ENCODE assay signal across 8 mouse cellular contexts in genomic region chr2:173273885-173274284, GRCm38 (mm10). TPM values are rescaled to one million over a fixed set of nuclear protein-coding genes. Genes with fewer than 3 reads are reported as not detected.
DNase-seq lines count a peak whose midpoint lies in the region; ATAC-seq and TF ChIP-seq lines count a peak whose summit lies in the region.
"Had no signal": no experiment of that assay in that cellular context is flagged by ENCODE, and none has a peak within 500 bp of the region (broad histone marks: within the 10 kb centered on the region; RNA-seq: fewer than 3 reads in every experiment).

No protein-coding gene starts in this region.

- no peak for TF ChIP-seq POLR2A in limb, embryonic 14.5 days (IDR thresholded peaks at IDR 0.05; ENCODE audit: borderline replicate concordance, extremely low read depth, insufficient read depth, insufficient read length)

- H3K27me3 ChIP-seq in lung, embryonic 16.5 days (ENCODE audit: control insufficient read depth, insufficient read depth, low read depth, low read length): no peaks in the 10 kb centered on the region
- H3K27me3 ChIP-seq in forebrain, embryonic 13.5 days: no peaks in the 10 kb centered on the region
- H3K27me3 ChIP-seq in limb, embryonic 14.5 days (ENCODE audit: control insufficient read depth, insufficient read depth, low read length): no peaks in the 10 kb centered on the region

- H3K9ac ChIP-seq in lung, embryonic 16.5 days (ENCODE audit: low read length): peak overlapping the region; percentile 97
- H3K9ac ChIP-seq in forebrain, embryonic 13.5 days: peak overlapping the region; percentile 100
- H3K9ac ChIP-seq in limb, embryonic 14.5 days (ENCODE audit: low read depth, low read length, severe bottlenecking): no peak overlapping the region

- H3K4me2 ChIP-seq in lung, embryonic 16.5 days (ENCODE audit: low read depth, low read length): peak overlapping the region; percentile 80
- peak overlapping the region; percentile 84 for H3K4me2 ChIP-seq in forebrain, embryonic 13.5 days
- peak overlapping the region; percentile 80 for H3K4me2 ChIP-seq in limb, embryonic 14.5 days (replicated peaks; ENCODE audit: low read depth, low read length, severe bottlenecking)

- no peaks in the 10 kb centered on the region for H3K9me3 ChIP-seq in lung, embryonic 16.5 days (ENCODE audit: control insufficient read depth, low read length)
- no peaks in the 10 kb centered on the region for H3K9me3 ChIP-seq in forebrain, embryonic 13.5 days (replicated peaks)
- H3K9me3 ChIP-seq in limb, embryonic 14.5 days (ENCODE audit: control insufficient read depth, low read length): no peaks in the 10 kb centered on the region

- DNase-seq in lung, postnatal 10 days: no peak
- no peak for DNase-seq in limb, embryonic 14.5 days (ENCODE audit: low spot score)
- DNase-seq in embryo, embryonic 10.5 days (ENCODE audit: low spot score): no peak
- DNase-seq in adrenal gland, postnatal 25 days: no peak
- DNase-seq in gastrocnemius, adult 8-10 months (ENCODE audit: low spot score in 2 of 2): no peak
- DNase-seq: embryo, embryonic 11 days had no signal

- no peak overlapping the region for H3K27ac ChIP-seq in lung, embryonic 16.5 days (ENCODE audit: low read length)
- no peak overlapping the region for H3K27ac ChIP-seq in forebrain, embryonic 13.5 days
- no peak overlapping the region for H3K27ac ChIP-seq in limb, embryonic 14.5 days (replicated peaks; ENCODE audit: low read depth, low read length)

- peak overlapping the region; percentile 90 for H3K4me3 ChIP-seq in lung, embryonic 16.5 days (ENCODE audit: low read length)
- H3K4me3 ChIP-seq in forebrain, embryonic 13.5 days: peak overlapping the region; percentile 98
- peak overlapping the region; percentile 92 for H3K4me3 ChIP-seq in limb, embryonic 14.5 days (replicated peaks; ENCODE audit: low read length)

- no peaks in the 10 kb centered on the region for H3K36me3 ChIP-seq in lung, embryonic 16.5 days (ENCODE audit: control insufficient read depth, insufficient read depth, low read length)
- H3K36me3 ChIP-seq in forebrain, embryonic 13.5 days (ENCODE audit: poor library complexity, severe bottlenecking): no peaks in the 10 kb centered on the region
- H3K36me3 ChIP-seq in limb, embryonic 14.5 days (ENCODE audit: control insufficient read depth, insufficient read depth, low read length): no peaks in the 10 kb centered on the region

- H3K4me1 ChIP-seq in lung, embryonic 16.5 days (replicated peaks; ENCODE audit: control insufficient read depth, insufficient read depth, low read length): peaks cover 52% of the 10 kb centered on the region
- peaks cover 71% of the 10 kb centered on the region for H3K4me1 ChIP-seq in forebrain, embryonic 13.5 days
- H3K4me1 ChIP-seq in limb, embryonic 14.5 days (ENCODE audit: control insufficient read depth, insufficient read depth, low read length): peaks cover 61% of the 10 kb centered on the region

- no peak for ATAC-seq in lung, embryonic 16.5 days (ENCODE audit: low read depth)
- ATAC-seq in forebrain, embryonic 13.5 days: no peak
- ATAC-seq in limb, embryonic 14.5 days (ENCODE audit: low FRiP score, low read depth): no peak

- WGBS in lung, embryonic 16.5 days: 58% methylated on average over 4 of the region's 4 CpGs
- WGBS in forebrain, embryonic 13.5 days: 51% methylated on average over 4 of the region's 4 CpGs
- 58% methylated on average over 4 of the region's 4 CpGs for WGBS in limb, embryonic 14.5 days

RNA-seq across cellular contexts. Expression of gene Pmepa1, which starts 2.4 kb away (rescaled TPM):
- 7.0 and 7.5 TPM in 2 replicates for polyA plus RNA-seq in lung, embryonic 16.5 days (2015; fragmentation: Nextera tagmentation; extraction: Ambion mirVana)
- 4.6 and 5.3 TPM in 2 replicates for polyA plus RNA-seq in forebrain, embryonic 13.5 days (2015; fragmentation: Nextera tagmentation; extraction: Ambion mirVana)
- 41.0 and 62.3 TPM in 2 replicates for polyA plus RNA-seq in limb, embryonic 14.5 days (2012; rRNA removed)
- polyA plus RNA-seq in limb, embryonic 14.5 days (2014; fragmentation: Nextera tagmentation; extraction: Ambion mirVana): 10.2 and 11.6 TPM in 2 replicates
- 34.2 and 78.1 TPM in 2 replicates for total RNA-seq in adrenal gland, postnatal 25 days (2021)
- total RNA-seq in gastrocnemius, adult 8-10 months (2022): 10 to 100 TPM; 10.8 to 23.7 (median 18.9) TPM

RNA-seq across cellular contexts. Expression of gene Zbp1, which starts 55.2 kb away (rescaled TPM):
- polyA plus RNA-seq in lung, embryonic 16.5 days (2015; fragmentation: Nextera tagmentation; extraction: Ambion mirVana): 0.55 and 1.8 TPM in 2 replicates
- polyA plus RNA-seq in forebrain, embryonic 13.5 days (2015; fragmentation: Nextera tagmentation; extraction: Ambion mirVana): not detected in 2 replicates
- polyA plus RNA-seq in limb, embryonic 14.5 days (2012; rRNA removed): 0.60 and 0.69 TPM in 2 replicates
- 0.33 and 0.65 TPM in 2 replicates for polyA plus RNA-seq in limb, embryonic 14.5 days (2014; fragmentation: Nextera tagmentation; extraction: Ambion mirVana)
- total RNA-seq in adrenal gland, postnatal 25 days (2021): 2.6 and 3.5 TPM in 2 replicates
- under 1 TPM in 1 of 4 experiments, not detected in 3; 0.54 TPM for total RNA-seq in gastrocnemius, adult 8-10 months (2022)
